Mouse (Mus musculus) liver, embryonic 15.5 days (tissue): ENCODE measurements at regions not wholly inside any gene's neighbourhood (a gene's known extent, or its start where the extent isn't known, plus 50 kb on each side); places are given as distances from the start of the nearest gene placed in this dataset.

Source experiments
- ATAC-seq: fragments of 200-750 bp; cut with Nextera tagmentation; 2 replicates; pipeline ENCODE4 v1.8.0; 2017; ENCODE audit warnings: moderate number of reproducible peaks, mild to moderate bottlenecking, moderate library complexity; ENCODE audit not compliant: insufficient read depth
- H3K27ac ChIP-seq: fragments of 300-500 bp; sonication (generic); replicated peaks from 2 replicates; pipeline ENCODE4 v1.5.1; 2015; ENCODE audit warnings: mild to moderate bottlenecking, inconsistent platforms
- H3K27me3 ChIP-seq: fragments of 300-500 bp; sonication (generic); 2 replicates; pipeline ENCODE4 v1.6.1; 2015; ENCODE audit warnings: mild to moderate bottlenecking, inconsistent platforms
- H3K36me3 ChIP-seq: fragments of 300-500 bp; sonication (generic); replicated peaks from 2 replicates; pipeline ENCODE4 v1.6.1; 2015; ENCODE audit warnings: moderate library complexity, mild to moderate bottlenecking, inconsistent platforms
- H3K4me1 ChIP-seq: fragments of 300-500 bp; sonication (generic); replicated peaks from 2 replicates; pipeline ENCODE4 v1.6.1; 2015; ENCODE audit warnings: inconsistent platforms
- H3K4me2 ChIP-seq: fragments of 300-500 bp; sonication (generic); 2 replicates; pipeline ENCODE4 v1.6.1; 2015; ENCODE audit warnings: moderate library complexity, mild to moderate bottlenecking, inconsistent platforms
- H3K4me3 ChIP-seq: fragments of 300-500 bp; sonication (generic); replicated peaks from 2 replicates; pipeline ENCODE4 v1.5.1; 2015; ENCODE audit warnings: mild to moderate bottlenecking, inconsistent platforms
- H3K9ac ChIP-seq: fragments of 300-500 bp; sonication (generic); 2 replicates; pipeline ENCODE4 v1.6.1; 2015; ENCODE audit warnings: moderate library complexity, mild to moderate bottlenecking, inconsistent platforms
- H3K9me3 ChIP-seq: fragments of 300-500 bp; sonication (generic); replicated peaks from 2 replicates; pipeline ENCODE4 v1.6.1; 2016; ENCODE audit warnings: inconsistent platforms
- WGBS: fragments of 180-500 bp; shearing (Covaris S2); methylation state at CpG from one replicate; pipeline ENCODE4 v1.1.7; 2015; ENCODE audit warnings: mixed read lengths; ENCODE audit not compliant: insufficient replicate concordance; 5-methylcytosine and 5-hydroxymethylcytosine counted together

GRCm38 (mm10) chr9:60931290-60931689 is 136.9 kb downstream of the Uaca start:
- no peaks in the 10 kb centered on the region for H3K4me1 ChIP-seq
- ATAC-seq, result no peak
- H3K36me3 ChIP-seq, result no peaks in the 10 kb centered on the region
- no peak overlapping the region for H3K27ac ChIP-seq
- H3K9ac ChIP-seq, result no peak overlapping the region
- 58% methylated on average over 1 of the region's 1 CpGs for WGBS
- no peak overlapping the region for H3K4me3 ChIP-seq
- no peaks in the 10 kb centered on the region for H3K9me3 ChIP-seq
- H3K4me2 ChIP-seq, result no peak overlapping the region
- H3K27me3 ChIP-seq, result no peaks in the 10 kb centered on the region

- Histone ChIP-seq H3K27ac (no peak overlapping the region), H3K9ac (no peak overlapping the region), H3K4me2 (no peak overlapping the region), H3K36me3 (no peaks in the 10 kb centered on the region), H3K4me1 (no peaks in the 10 kb centered on the region), H3K27me3 (no peaks in the 10 kb centered on the region), H3K4me3 (no peak overlapping the region), H3K9me3 (no peaks in the 10 kb centered on the region)
- 41% methylated on average over 9 of the region's 9 CpGs for whole genome bisulfite sequencing
- no peak for ATAC-seq
These were observed 142.6 kb downstream of the Uaca start for GRCm38 (mm10) chr9:60936937-60937336.

- no peak for ATAC-seq
- Histone ChIP-seq H3K4me1 (no peaks in the 10 kb centered on the region), H3K4me3 (no peak overlapping the region), H3K9ac (no peak overlapping the region), H3K4me2 (no peak overlapping the region), H3K36me3 (no peaks in the 10 kb centered on the region), H3K27me3 (no peaks in the 10 kb centered on the region), H3K9me3 (no peaks in the 10 kb centered on the region), H3K27ac (no peak overlapping the region)
- WGBS, result 30% methylated on average over 18 of the region's 18 CpGs
These were observed 145.8 kb downstream of the Uaca start for GRCm38 (mm10) chr9:60939858-60940804.

GRCm38 (mm10) chr9:60947363-60947762 is 153.0 kb downstream of the Uaca start:
- no peaks in the 10 kb centered on the region for H3K4me1 ChIP-seq
- H3K4me3 ChIP-seq, result no peak overlapping the region
- 68% methylated on average over 15 of the region's 15 CpGs for WGBS
- no peaks in the 10 kb centered on the region for H3K9me3 ChIP-seq
- H3K27me3 ChIP-seq, result no peaks in the 10 kb centered on the region
- H3K36me3 ChIP-seq, result no peaks in the 10 kb centered on the region
- no peak for ATAC-seq
- no peak overlapping the region for H3K9ac ChIP-seq
- no peak overlapping the region for H3K4me2 ChIP-seq
- H3K27ac ChIP-seq, result no peak overlapping the region

- no peak for ATAC-seq
- Histone ChIP-seq H3K9ac (no peak overlapping the region), H3K4me3 (no peak overlapping the region), H3K4me1 (no peaks in the 10 kb centered on the region), H3K36me3 (no peaks in the 10 kb centered on the region), H3K9me3 (no peaks in the 10 kb centered on the region), H3K27ac (no peak overlapping the region), H3K27me3 (no peaks in the 10 kb centered on the region), H3K4me2 (no peak overlapping the region)
- WGBS, result 56% methylated on average over 10 of the region's 10 CpGs
These were observed 154.3 kb downstream of the Uaca start for GRCm38 (mm10) chr9:60948531-60949070.

GRCm38 (mm10) chr9:60950161-60950560 is 155.8 kb downstream of the Uaca start:
- Histone ChIP-seq H3K4me3 (no peak overlapping the region), H3K27me3 (no peaks in the 10 kb centered on the region), H3K36me3 (no peaks in the 10 kb centered on the region), H3K4me1 (no peaks in the 10 kb centered on the region), H3K9me3 (no peaks in the 10 kb centered on the region), H3K9ac (no peak overlapping the region), H3K4me2 (no peak overlapping the region), H3K27ac (no peak overlapping the region)
- ATAC-seq, result no peak
- 68% methylated on average over 5 of the region's 5 CpGs for WGBS

- WGBS, result 54% methylated on average over 10 of the region's 10 CpGs
- no peaks in the 10 kb centered on the region for H3K9me3 ChIP-seq
- H3K27me3 ChIP-seq, result no peaks in the 10 kb centered on the region
- ATAC-seq, result no peak
- H3K27ac ChIP-seq, result no peak overlapping the region
- no peak overlapping the region for H3K4me2 ChIP-seq
- no peaks in the 10 kb centered on the region for H3K4me1 ChIP-seq
- no peak overlapping the region for H3K4me3 ChIP-seq
- no peaks in the 10 kb centered on the region for H3K36me3 ChIP-seq
- no peak overlapping the region for H3K9ac ChIP-seq
These were observed 156.8 kb downstream of the Uaca start for GRCm38 (mm10) chr9:60951071-60951561.

- no peak for ATAC-seq
- H3K9ac ChIP-seq, result no peak overlapping the region
- no peaks in the 10 kb centered on the region for H3K4me1 ChIP-seq
These were observed 163.1 kb downstream of the Uaca start for GRCm38 (mm10) chr9:60957438-60957837.

GRCm38 (mm10) chr9:60959537-60959936 is 165.2 kb downstream of the Uaca start:
- WGBS, result 64% methylated on average over 6 of the region's 6 CpGs
- no peak overlapping the region for H3K4me2 ChIP-seq
- H3K36me3 ChIP-seq, result no peaks in the 10 kb centered on the region
- H3K9me3 ChIP-seq, result no peaks in the 10 kb centered on the region
- ATAC-seq, result no peak
- no peak overlapping the region for H3K27ac ChIP-seq
- H3K9ac ChIP-seq, result no peak overlapping the region
- H3K4me3 ChIP-seq, result no peak overlapping the region
- H3K27me3 ChIP-seq, result no peaks in the 10 kb centered on the region
- no peaks in the 10 kb centered on the region for H3K4me1 ChIP-seq

More at GRCm38 (mm10) chr9:60957438-60957837, 163.1 kb downstream of the Uaca start:
- 61% methylated on average over 5 of the region's 5 CpGs for WGBS
- Histone ChIP-seq H3K4me3 (no peak overlapping the region), H3K4me2 (no peak overlapping the region), H3K27me3 (no peaks in the 10 kb centered on the region), H3K27ac (no peak overlapping the region), H3K9me3 (no peaks in the 10 kb centered on the region), H3K36me3 (no peaks in the 10 kb centered on the region)

- ATAC-seq, result no peak
- Histone ChIP-seq H3K9ac (no peak overlapping the region), H3K27ac (no peak overlapping the region), H3K36me3 (no peaks in the 10 kb centered on the region), H3K4me3 (no peak overlapping the region), H3K4me2 (no peak overlapping the region), H3K4me1 (no peaks in the 10 kb centered on the region), H3K27me3 (no peaks in the 10 kb centered on the region), H3K9me3 (no peaks in the 10 kb centered on the region)
- 66% methylated on average over 4 of the region's 4 CpGs for WGBS
These were observed 167.7 kb downstream of the Uaca start for GRCm38 (mm10) chr9:60962086-60962485.

GRCm38 (mm10) chr9:60965641-60966040 is 171.3 kb downstream of the Uaca start:
- WGBS, result 43% methylated on average over 1 of the region's 1 CpGs
- ATAC-seq, result no peak

More at GRCm38 (mm10) chr9:60965641-60966040, 171.3 kb downstream of the Uaca start:
- no peak overlapping the region for H3K4me3 ChIP-seq
- H3K9ac ChIP-seq, result no peak overlapping the region
- H3K27me3 ChIP-seq, result no peaks in the 10 kb centered on the region
- no peaks in the 10 kb centered on the region for H3K9me3 ChIP-seq
- no peak overlapping the region for H3K4me2 ChIP-seq
- no peaks in the 10 kb centered on the region for H3K36me3 ChIP-seq
- no peaks in the 10 kb centered on the region for H3K4me1 ChIP-seq
- H3K27ac ChIP-seq, result no peak overlapping the region
